Mouse (Mus musculus): ENCODE results near the gene Ss18l1. TPM values are rescaled to one million over a fixed set of nuclear protein-coding genes. Genes with fewer than 3 reads are reported as not detected.
A peak's percentile ranks its signal among the peaks of the same experiment; 100 is the strongest.

The Ss18l1 gene
- polyA plus RNA-seq, 1 experiment from 2014 or later: 3.9 TPM

GRCm38 (mm10) chr2:180087472-180087871 is 45.2 kb downstream of the Ss18l1 start:
- Histone ChIP-seq H3K9ac (ENCODE audit: low read depth, low read length) (no peak overlapping the region), H3K27me3 (ENCODE audit: insufficient read depth, low read length) (no peaks in the 10 kb centered on the region), H3K27ac (no peak overlapping the region), H3K36me3 (ENCODE audit: insufficient read depth, low read length) (0 out of 2 replicates have a peak, but pooled peaks cover 4% of the 10 kb centered on the region), H3K4me3 (replicated peaks; ENCODE audit: low read depth, low read length) (no peak overlapping the region), H3K9me3 (replicated peaks; ENCODE audit: low read length) (no peaks in the 10 kb centered on the region), H3K4me2 (ENCODE audit: low read length) (no peak overlapping the region), H3K4me1 (replicated peaks; ENCODE audit: insufficient read depth, low read length) (no peaks in the 10 kb centered on the region)
- 90% methylated on average over 4 of the region's 4 CpGs for WGBS
- ATAC-seq (replicated peaks; ENCODE audit: low FRiP score, low read depth) (no peak), DNase-seq (ENCODE audit: low spot score) (no peak)
- peak; percentile 30; the same call in 1 of the 2 replicates for TF ChIP-seq CTCF (IDR thresholded peaks at IDR 0.05; ENCODE audit: low read depth)

GRCm38 (mm10) chr2:180090285-180090684 is 48.0 kb downstream of the Ss18l1 start:
- no peaks in the 10 kb centered on the region for H3K9me3 ChIP-seq (replicated peaks; ENCODE audit: low read length)
- H3K9ac ChIP-seq (ENCODE audit: low read depth, low read length): no peak overlapping the region
- 30% methylated on average over 11 of the region's 11 CpGs for WGBS
- no peak overlapping the region for H3K4me2 ChIP-seq (ENCODE audit: low read length)
- no peaks in the 10 kb centered on the region for H3K27me3 ChIP-seq (ENCODE audit: insufficient read depth, low read length)
- H3K27ac ChIP-seq: no peak overlapping the region
- no peak overlapping the region for H3K4me3 ChIP-seq (replicated peaks; ENCODE audit: low read depth, low read length)
- TF ChIP-seq CTCF (IDR thresholded peaks at IDR 0.05; ENCODE audit: low read depth): no peak
- DNase-seq (ENCODE audit: low spot score): no peak
- no peak; the same call in 1 of the 2 replicates for ATAC-seq (replicated peaks; ENCODE audit: low FRiP score, low read depth)
- 0 out of 2 replicates have a peak, but pooled peaks cover 4% of the 10 kb centered on the region for H3K36me3 ChIP-seq (ENCODE audit: insufficient read depth, low read length)
- no peaks in the 10 kb centered on the region for H3K4me1 ChIP-seq (replicated peaks; ENCODE audit: insufficient read depth, low read length)

- ATAC-seq (replicated peaks; ENCODE audit: low FRiP score, low read depth): no peak
- 29% methylated on average over 5 of the region's 5 CpGs for WGBS
Measured at GRCm38 (mm10) chr2:180095711-180096110, 53.4 kb downstream of the Ss18l1 start.

GRCm38 (mm10) chr2:180097585-180097984 is 55.3 kb downstream of the Ss18l1 start:
- Histone ChIP-seq H3K27ac (no peak overlapping the region), H3K4me1 (replicated peaks; ENCODE audit: insufficient read depth, low read length) (no peaks in the 10 kb centered on the region), H3K4me3 (replicated peaks; ENCODE audit: low read depth, low read length) (no peak overlapping the region), H3K27me3 (ENCODE audit: insufficient read depth, low read length) (peaks cover 25% of the 10 kb centered on the region; the same call in 1 of the 2 replicates), H3K36me3 (ENCODE audit: insufficient read depth, low read length) (no peaks in the 10 kb centered on the region), H3K4me2 (ENCODE audit: low read length) (no peak overlapping the region), H3K9ac (ENCODE audit: low read depth, low read length) (no peak overlapping the region), H3K9me3 (replicated peaks; ENCODE audit: low read length) (no peaks in the 10 kb centered on the region)
- WGBS: 42% methylated on average over 3 of the region's 3 CpGs
- DNase-seq (ENCODE audit: low spot score) (no peak), ATAC-seq (replicated peaks; ENCODE audit: low FRiP score, low read depth) (no peak)
- no peak for TF ChIP-seq CTCF (IDR thresholded peaks at IDR 0.05; ENCODE audit: low read depth)

More at GRCm38 (mm10) chr2:180095711-180096110, 53.4 kb downstream of the Ss18l1 start:
- Histone ChIP-seq H3K4me2 (ENCODE audit: low read length) (no peak overlapping the region), H3K27ac (no peak overlapping the region), H3K9me3 (replicated peaks; ENCODE audit: low read length) (no peaks in the 10 kb centered on the region), H3K4me1 (replicated peaks; ENCODE audit: insufficient read depth, low read length) (no peaks in the 10 kb centered on the region), H3K9ac (ENCODE audit: low read depth, low read length) (no peak overlapping the region), H3K27me3 (ENCODE audit: insufficient read depth, low read length) (peaks cover 8% of the 10 kb centered on the region; the same call in 1 of the 2 replicates), H3K4me3 (replicated peaks; ENCODE audit: low read depth, low read length) (no peak overlapping the region), H3K36me3 (ENCODE audit: insufficient read depth, low read length) (no peaks in the 10 kb centered on the region)
- no peak for TF ChIP-seq CTCF (IDR thresholded peaks at IDR 0.05; ENCODE audit: low read depth)
- no peak for DNase-seq (ENCODE audit: low spot score)

GRCm38 (mm10) chr2:180098167-180098566 is 55.9 kb downstream of the Ss18l1 start:
- Histone ChIP-seq H3K27ac (no peak overlapping the region), H3K4me2 (ENCODE audit: low read length) (no peak overlapping the region), H3K4me1 (replicated peaks; ENCODE audit: insufficient read depth, low read length) (no peaks in the 10 kb centered on the region; the same call in 1 of the 2 replicates), H3K9ac (ENCODE audit: low read depth, low read length) (no peak overlapping the region), H3K4me3 (replicated peaks; ENCODE audit: low read depth, low read length) (no peak overlapping the region), H3K27me3 (ENCODE audit: insufficient read depth, low read length) (peaks cover 31% of the 10 kb centered on the region), H3K9me3 (replicated peaks; ENCODE audit: low read length) (no peaks in the 10 kb centered on the region), H3K36me3 (ENCODE audit: insufficient read depth, low read length) (no peaks in the 10 kb centered on the region)
- WGBS: 38% methylated on average over 5 of the region's 5 CpGs
- DNase-seq (ENCODE audit: low spot score) (no peak), ATAC-seq (replicated peaks; ENCODE audit: low FRiP score, low read depth) (no peak)
- no peak for TF ChIP-seq CTCF (IDR thresholded peaks at IDR 0.05; ENCODE audit: low read depth)

- H3K9me3 ChIP-seq (replicated peaks; ENCODE audit: low read length): no peaks in the 10 kb centered on the region
- no peak for TF ChIP-seq CTCF (IDR thresholded peaks at IDR 0.05; ENCODE audit: low read depth)
- no peak overlapping the region for H3K27ac ChIP-seq
- no peaks in the 10 kb centered on the region for H3K36me3 ChIP-seq (ENCODE audit: insufficient read depth, low read length)
- peak overlapping the region; percentile 10; the same call in 1 of the 2 replicates for H3K4me2 ChIP-seq (ENCODE audit: low read length)
- peaks cover 43% of the 10 kb centered on the region for H3K27me3 ChIP-seq (ENCODE audit: insufficient read depth, low read length)
- DNase-seq (ENCODE audit: low spot score) (no peak), ATAC-seq (replicated peaks; ENCODE audit: low FRiP score, low read depth) (no peak)
- 3% methylated on average over 15 of the region's 15 CpGs for WGBS
- no peak overlapping the region for H3K4me3 ChIP-seq (replicated peaks; ENCODE audit: low read depth, low read length)
- H3K9ac ChIP-seq (ENCODE audit: low read depth, low read length): no peak overlapping the region
- peaks cover 6% of the 10 kb centered on the region for H3K4me1 ChIP-seq (replicated peaks; ENCODE audit: insufficient read depth, low read length)
Measured at GRCm38 (mm10) chr2:180099529-180099928, 57.2 kb downstream of the Ss18l1 start.

Data from kidney, postnatal 0 days (tissue).